Mouse (Mus musculus) hindbrain, embryonic 16.5 days (tissue): ENCODE measurements around the gene Phtf2. TPM values are rescaled to one million over a fixed set of nuclear protein-coding genes. Genes with fewer than 3 reads are reported as not detected.
"Not testable (repeated sequence)": the region's sequence is repeated elsewhere in the genome, so short reads cannot be mapped to it uniquely, and the experiment has no call there.

Experiments
- ATAC-seq: fragments of 200-750 bp; cut with Nextera tagmentation; 2 replicates; pipeline ENCODE4 v1.8.0; 2017; ENCODE audit warnings: moderate TSS enrichment, moderate library complexity
- H3K27ac ChIP-seq: fragments of 300-500 bp; sonication (generic); 2 replicates; pipeline ENCODE4 v1.5.1; 2014; ENCODE audit warnings: low read depth, mild to moderate bottlenecking, control low read depth, low read length, moderate library complexity
- H3K27me3 ChIP-seq: fragments of 300-500 bp; sonication (generic); replicated peaks from 2 replicates; pipeline ENCODE4 v1.6.1; 2014; ENCODE audit warnings: low read length; ENCODE audit not compliant: control insufficient read depth, insufficient read depth
- H3K36me3 ChIP-seq: fragments of 300-500 bp; sonication (generic); 2 replicates; pipeline ENCODE4 v1.6.1; 2014; ENCODE audit warnings: mild to moderate bottlenecking, low read length, moderate library complexity, mixed read lengths; ENCODE audit not compliant: control insufficient read depth, insufficient read depth
- H3K4me1 ChIP-seq: fragments of 300-500 bp; sonication (generic); 2 replicates; pipeline ENCODE4 v1.6.1; 2014; ENCODE audit warnings: low read depth, low read length; ENCODE audit not compliant: control insufficient read depth, insufficient read depth
- H3K4me2 ChIP-seq: fragments of 300-500 bp; sonication (generic); 2 replicates; pipeline ENCODE4 v1.6.1; 2014; ENCODE audit warnings: mild to moderate bottlenecking, low read length, control low read depth, moderate library complexity
- H3K4me3 ChIP-seq: fragments of 300-500 bp; sonication (generic); 2 replicates; pipeline ENCODE4 v1.5.1; 2014; ENCODE audit warnings: mild to moderate bottlenecking, low read length, control low read depth, moderate library complexity
- H3K9ac ChIP-seq: fragments of 300-500 bp; sonication (generic); 2 replicates; pipeline ENCODE4 v1.6.1; 2014; ENCODE audit warnings: low read depth, mild to moderate bottlenecking, control low read depth, low read length, moderate library complexity
- H3K9me3 ChIP-seq: fragments of 300-500 bp; sonication (generic); 2 replicates; pipeline ENCODE4 v1.6.1; 2014; ENCODE audit warnings: mild to moderate bottlenecking, low read length, moderate library complexity; ENCODE audit not compliant: control insufficient read depth
- whole genome bisulfite sequencing: fragments of 180-500 bp; shearing (Covaris S2); extraction: QIAGEN DNeasy Blood & Tissue Kit; methylation state at CpG from one replicate; pipeline ENCODE4 v1.1.7; 2014; 5-methylcytosine and 5-hydroxymethylcytosine counted together
- polyA plus RNA-seq: library from polyadenylated mRNA; unstranded; fragments of >200 nt; fragmentation: Nextera tagmentation; extraction: Ambion mirVana; gene quantifications from 2 replicates; pipeline ENCODE4 v1.2.1, GENCODE M21; 2015

Gene Phtf2
- polyA plus RNA-seq, 1 experiment from 2014 or later, result 23.9 TPM

- Histone ChIP-seq H3K4me1 (no peaks in the 10 kb centered on the region), H3K27ac (no peak overlapping the region), H3K4me3 (no peak overlapping the region), H3K4me2 (no peak overlapping the region), H3K9me3 (no peaks in the 10 kb centered on the region), H3K9ac (no peak overlapping the region), H3K27me3 (no peaks in the 10 kb centered on the region), H3K36me3 (peaks cover 15% of the 10 kb centered on the region)
- ATAC-seq, result no peak
- WGBS, result 92% methylated on average over 10 of the region's 10 CpGs
Measured at GRCm38 (mm10) chr5:20791793-20792554, 90.0 kb downstream of the Phtf2 start.

- 86% methylated on average over 2 of the region's 5 CpGs for WGBS
- H3K36me3 ChIP-seq, H3K4me1 ChIP-seq: not testable (repeated sequence)
Measured at GRCm38 (mm10) chr5:20786471-20786870, 95.5 kb downstream of the Phtf2 start.

GRCm38 (mm10) chr5:20781116-20781515, 100.8 kb downstream of the Phtf2 start:
- Histone ChIP-seq H3K4me3 (no peak overlapping the region), H3K36me3 (peaks cover 3% of the 10 kb centered on the region; the same call in 1 of the 2 replicates), H3K27ac (no peak overlapping the region), H3K27me3 (no peaks in the 10 kb centered on the region), H3K9me3 (no peaks in the 10 kb centered on the region), H3K9ac (no peak overlapping the region), H3K4me1 (no peaks in the 10 kb centered on the region), H3K4me2 (no peak overlapping the region)
- ATAC-seq, result no peak
- 92% methylated on average over 1 of the region's 1 CpGs for WGBS

More at GRCm38 (mm10) chr5:20786471-20786870, 95.5 kb downstream of the Phtf2 start:
- not testable (repeated sequence) for H3K9me3 ChIP-seq, ATAC-seq, H3K27ac ChIP-seq, H3K27me3 ChIP-seq, H3K4me2 ChIP-seq, H3K9ac ChIP-seq, H3K4me3 ChIP-seq

GRCm38 (mm10) chr5:20779191-20779590, 102.7 kb downstream of the Phtf2 start:
- ATAC-seq, result no peak
- Histone ChIP-seq H3K4me1 (no peaks in the 10 kb centered on the region), H3K36me3 (no peaks in the 10 kb centered on the region; the same call in 1 of the 2 replicates), H3K9me3 (no peaks in the 10 kb centered on the region), H3K27ac (no peak overlapping the region), H3K4me2 (no peak overlapping the region), H3K4me3 (no peak overlapping the region), H3K27me3 (no peaks in the 10 kb centered on the region), H3K9ac (no peak overlapping the region)
- 72% methylated on average over 2 of the region's 2 CpGs for WGBS

GRCm38 (mm10) chr5:20778274-20778984, 103.5 kb downstream of the Phtf2 start:
- no peak overlapping the region for H3K27ac ChIP-seq
- no peaks in the 10 kb centered on the region for H3K9me3 ChIP-seq
- H3K4me3 ChIP-seq, result no peak overlapping the region
- no peak for ATAC-seq
- no peak overlapping the region for H3K4me2 ChIP-seq
- peaks cover 3% of the 10 kb centered on the region; the same call in 1 of the 2 replicates for H3K36me3 ChIP-seq
- H3K27me3 ChIP-seq, result no peaks in the 10 kb centered on the region
- H3K9ac ChIP-seq, result no peak overlapping the region; the same call in 1 of the 2 replicates
- 83% methylated on average over 8 of the region's 8 CpGs for WGBS
- no peaks in the 10 kb centered on the region for H3K4me1 ChIP-seq

GRCm38 (mm10) chr5:20773341-20773740, 108.6 kb downstream of the Phtf2 start:
- H3K27me3 ChIP-seq, result no peaks in the 10 kb centered on the region
- WGBS, result 70% methylated on average over 3 of the region's 3 CpGs
- H3K4me3 ChIP-seq, result no peak overlapping the region
- ATAC-seq, result peak; percentile 81
- no peak overlapping the region for H3K4me2 ChIP-seq
- H3K9ac ChIP-seq, result no peak overlapping the region
- no peaks in the 10 kb centered on the region for H3K4me1 ChIP-seq
- peaks cover 8% of the 10 kb centered on the region for H3K36me3 ChIP-seq
- H3K27ac ChIP-seq, result no peak overlapping the region
- no peaks in the 10 kb centered on the region for H3K9me3 ChIP-seq

GRCm38 (mm10) chr5:20765365-20765920, 116.5 kb downstream of the Phtf2 start:
- H3K9me3 ChIP-seq, result no peaks in the 10 kb centered on the region
- no peak overlapping the region for H3K9ac ChIP-seq
- no peaks in the 10 kb centered on the region for H3K27me3 ChIP-seq
- H3K4me3 ChIP-seq, result no peak overlapping the region
- peaks cover 5% of the 10 kb centered on the region; the same call in 1 of the 2 replicates for H3K36me3 ChIP-seq
- no peak overlapping the region for H3K4me2 ChIP-seq
- H3K4me1 ChIP-seq, result no peaks in the 10 kb centered on the region
- WGBS, result 93% methylated on average over 7 of the region's 7 CpGs
- no peak overlapping the region for H3K27ac ChIP-seq
- no peak for ATAC-seq

- H3K36me3 ChIP-seq, H3K4me1 ChIP-seq, H3K27ac ChIP-seq, H3K4me2 ChIP-seq, H3K4me3 ChIP-seq, H3K27me3 ChIP-seq, ATAC-seq, H3K9me3 ChIP-seq, H3K9ac ChIP-seq: not testable (repeated sequence)
- 95% methylated on average over 3 of the region's 3 CpGs for WGBS
Measured at GRCm38 (mm10) chr5:20762441-20762840, 119.5 kb downstream of the Phtf2 start.
